Mouse (Mus musculus): ENCODE data around the gene Pip4k2b. TPM values are rescaled to one million over a fixed set of nuclear protein-coding genes. Genes with fewer than 3 reads are reported as not detected.
A peak's percentile ranks its signal among the peaks of the same experiment; 100 is the strongest.
"Not testable (repeated sequence)": the region's sequence is repeated elsewhere in the genome, so short reads cannot be mapped to it uniquely, and the experiment has no call there.

Gene Pip4k2b
- polyA plus RNA-seq (2015; fragmentation: Nextera tagmentation; extraction: Ambion mirVana): 4.0 and 4.2 TPM in 2 replicates

DNA sequence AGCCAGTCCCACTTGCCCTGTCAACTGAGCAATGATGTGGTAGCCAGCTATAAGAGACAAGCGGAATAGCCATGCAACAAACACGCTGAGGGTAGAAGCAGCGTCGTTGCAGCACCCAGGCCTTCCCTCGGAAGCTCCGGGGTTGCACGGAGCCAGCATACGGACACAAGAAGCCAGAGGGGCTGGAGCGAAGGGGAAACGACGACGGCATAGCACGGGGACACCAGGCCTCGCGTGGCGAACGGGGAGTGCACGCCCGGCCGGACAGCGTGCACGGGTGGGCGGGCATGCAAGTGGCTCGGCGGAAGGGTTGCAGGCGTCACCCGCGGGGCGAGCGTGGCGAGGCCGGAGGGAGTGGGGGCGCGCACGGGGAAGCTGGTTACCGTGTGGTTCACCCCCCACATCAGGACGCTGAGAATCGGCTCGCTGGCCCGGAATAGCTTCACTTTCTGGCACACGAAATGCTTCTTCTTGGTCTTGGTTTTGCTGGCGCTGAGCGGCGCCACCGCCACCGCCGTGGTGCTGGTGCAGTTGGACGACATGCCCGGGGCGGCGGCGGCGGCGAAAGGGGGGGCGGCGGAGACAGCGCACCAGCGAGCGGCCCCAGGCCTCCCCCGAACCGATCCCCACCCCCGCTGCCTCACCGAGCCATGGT, at the start of gene Pip4k2b:
Gene Pip4k2b, minus strand, starts transcription at position 642 of the 655 bp plus-strand sequence.
- Histone ChIP-seq H3K9me3 (no peaks in the 10 kb centered on the region), H3K27ac (replicated peaks) (peak within 1 kb of the TSS; percentile 99), H3K9ac (peak within 1 kb of the TSS; percentile 90), H3K27me3 (no peaks in the 10 kb centered on the region), H3K4me2 (peak within 1 kb of the TSS; percentile 77), H3K4me3 (peak within 1 kb of the TSS; percentile 69), H3K36me3 (peaks cover 32% of the 10 kb centered on the region), H3K4me1 (replicated peaks) (peaks cover 34% of the 10 kb centered on the region)
- 2% methylated on average over 59 of the region's 63 CpGs for WGBS
- ATAC-seq (ENCODE audit: low FRiP score, low read depth): peak; percentile 49

DNA sequence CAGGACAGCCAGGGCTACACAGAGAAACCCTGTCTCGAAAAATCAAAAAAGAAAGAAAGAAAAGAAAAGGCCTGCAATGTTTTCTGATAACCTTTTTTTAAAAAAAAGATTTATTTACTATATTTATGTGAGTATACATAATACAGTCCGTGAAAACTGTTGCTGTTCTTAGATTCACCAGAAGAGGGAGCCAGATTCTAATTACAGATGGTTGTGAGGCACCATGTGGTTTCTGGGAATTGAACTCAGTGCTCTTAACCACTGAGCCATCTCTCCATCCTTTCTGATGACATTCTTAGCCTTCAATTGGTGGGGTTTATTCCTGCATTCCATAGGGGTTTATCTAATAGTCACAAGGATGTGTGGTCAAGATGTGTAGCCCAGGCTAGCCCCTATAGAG, 48.7 kb upstream of the Pip4k2b start:
- WGBS: 8% methylated on average over 2 of the region's 2 CpGs
- H3K9ac ChIP-seq: no peak overlapping the region

GRCm38 (mm10) chr11:97790778-97791438, 46.4 kb upstream of the Pip4k2b start:
- not testable (repeated sequence) for H3K27me3 ChIP-seq; H3K4me2 ChIP-seq; H3K36me3 ChIP-seq; H3K9ac ChIP-seq; H3K4me3 ChIP-seq; ATAC-seq (ENCODE audit: low FRiP score, low read depth); H3K27ac ChIP-seq (replicated peaks); H3K4me1 ChIP-seq (replicated peaks); H3K9me3 ChIP-seq
- 86% methylated on average over 2 of the region's 2 CpGs for WGBS

More for the DNA sequence above, 48.7 kb upstream of the Pip4k2b start:
- H3K27ac ChIP-seq (replicated peaks): no peak overlapping the region
- H3K27me3 ChIP-seq: no peaks in the 10 kb centered on the region
- peaks cover under 1% of the 10 kb centered on the region for H3K4me1 ChIP-seq (replicated peaks)
- no peak overlapping the region for H3K4me3 ChIP-seq
- H3K4me2 ChIP-seq: no peak overlapping the region
- no peaks in the 10 kb centered on the region for H3K9me3 ChIP-seq
- ATAC-seq (ENCODE audit: low FRiP score, low read depth): no peak
- no peaks in the 10 kb centered on the region for H3K36me3 ChIP-seq

GRCm38 (mm10) chr11:97789727-97790126, 45.2 kb upstream of the Pip4k2b start:
- Histone ChIP-seq H3K27ac (replicated peaks) (no peak overlapping the region), H3K4me3 (no peak overlapping the region), H3K9me3 (no peaks in the 10 kb centered on the region), H3K36me3 (no peaks in the 10 kb centered on the region), H3K27me3 (no peaks in the 10 kb centered on the region), H3K9ac (no peak overlapping the region), H3K4me1 (replicated peaks) (no peaks in the 10 kb centered on the region), H3K4me2 (no peak overlapping the region)
- WGBS: 84% methylated on average over 5 of the region's 5 CpGs
- no peak for ATAC-seq (ENCODE audit: low FRiP score, low read depth)

- Histone ChIP-seq H3K4me2 (no peak overlapping the region), H3K4me1 (replicated peaks) (peaks cover 5% of the 10 kb centered on the region), H3K27ac (replicated peaks) (no peak overlapping the region), H3K9me3 (no peaks in the 10 kb centered on the region), H3K27me3 (no peaks in the 10 kb centered on the region), H3K36me3 (no peaks in the 10 kb centered on the region), H3K9ac (no peak overlapping the region), H3K4me3 (no peak overlapping the region)
- ATAC-seq (ENCODE audit: low FRiP score, low read depth): no peak
- WGBS: 95% methylated on average over 3 of the region's 3 CpGs
These were observed 43.5 kb upstream of the Pip4k2b start for GRCm38 (mm10) chr11:97787961-97788360.

- H3K9me3 ChIP-seq: no peaks in the 10 kb centered on the region
- H3K4me1 ChIP-seq (replicated peaks): peaks cover 28% of the 10 kb centered on the region
- peak overlapping the region; percentile 71 for H3K4me3 ChIP-seq
- no peak; the same call in none of the 2 replicates for ATAC-seq (ENCODE audit: low FRiP score, low read depth)
- peaks cover 31% of the 10 kb centered on the region for H3K36me3 ChIP-seq
- WGBS: under 1% methylated on average over 10 of the region's 10 CpGs
- peak overlapping the region; percentile 51 for H3K4me2 ChIP-seq
- peak overlapping the region; percentile 82 for H3K27ac ChIP-seq (replicated peaks)
- H3K27me3 ChIP-seq: no peaks in the 10 kb centered on the region
- peak overlapping the region; percentile 61 for H3K9ac ChIP-seq
These were observed 38.0 kb upstream of the Pip4k2b start for GRCm38 (mm10) chr11:97782564-97782895.

DNA sequence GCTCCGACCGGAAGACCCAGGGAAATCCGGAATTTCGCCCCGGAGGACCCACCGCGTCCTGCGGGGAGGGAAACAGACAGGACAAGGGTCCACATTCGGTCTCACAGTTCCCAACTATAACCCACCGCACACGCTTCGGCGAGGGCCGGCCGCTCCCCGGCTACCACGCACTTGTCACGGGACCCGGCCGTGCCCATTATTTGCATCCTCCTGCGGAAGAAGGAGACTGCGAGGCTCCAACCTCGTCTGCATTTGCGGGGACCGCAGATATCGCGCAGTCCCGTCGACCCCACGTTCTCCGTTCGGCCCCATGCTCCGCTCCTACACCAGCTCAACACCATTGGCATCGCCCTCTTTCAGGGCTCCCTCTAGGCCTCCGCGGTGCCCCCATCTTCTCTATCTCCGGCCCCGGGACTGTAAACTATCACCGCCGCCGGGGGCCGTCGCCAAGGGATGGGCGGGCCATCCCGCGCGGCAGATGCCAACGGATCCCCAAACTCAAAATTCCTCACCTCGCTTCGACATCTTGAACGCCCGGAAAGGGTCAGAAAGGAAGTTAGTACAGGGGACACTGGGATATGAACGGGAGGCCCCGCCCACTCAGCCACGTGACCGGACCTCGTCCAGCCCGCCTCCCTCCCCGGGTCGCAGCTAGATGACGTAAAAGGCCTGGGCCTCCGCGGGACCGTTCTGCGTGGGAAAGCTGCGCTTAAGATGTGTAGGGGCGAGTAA, 37.5 kb upstream of the Pip4k2b start, which contains the start of gene Rpl23:
Gene Rpl23, minus strand, starts transcription at position 606 of the 732 bp plus-strand sequence.
- Histone ChIP-seq H3K4me2 (peak within 1 kb of the TSS; percentile 66), H3K4me1 (replicated peaks) (peaks cover 28% of the 10 kb centered on the region), H3K9ac (peak within 1 kb of the TSS; percentile 92), H3K9me3 (no peaks in the 10 kb centered on the region), H3K4me3 (peak within 1 kb of the TSS; percentile 71), H3K36me3 (peaks cover 36% of the 10 kb centered on the region), H3K27ac (replicated peaks) (peak within 1 kb of the TSS; percentile 82), H3K27me3 (no peaks in the 10 kb centered on the region)
- ATAC-seq (ENCODE audit: low FRiP score, low read depth): peak; percentile 95
- WGBS: under 1% methylated on average over 67 of the region's 67 CpGs

- 1% methylated on average over 11 of the region's 11 CpGs for WGBS
These were observed 37.0 kb upstream of the Pip4k2b start for GRCm38 (mm10) chr11:97781478-97781831.

DNA sequence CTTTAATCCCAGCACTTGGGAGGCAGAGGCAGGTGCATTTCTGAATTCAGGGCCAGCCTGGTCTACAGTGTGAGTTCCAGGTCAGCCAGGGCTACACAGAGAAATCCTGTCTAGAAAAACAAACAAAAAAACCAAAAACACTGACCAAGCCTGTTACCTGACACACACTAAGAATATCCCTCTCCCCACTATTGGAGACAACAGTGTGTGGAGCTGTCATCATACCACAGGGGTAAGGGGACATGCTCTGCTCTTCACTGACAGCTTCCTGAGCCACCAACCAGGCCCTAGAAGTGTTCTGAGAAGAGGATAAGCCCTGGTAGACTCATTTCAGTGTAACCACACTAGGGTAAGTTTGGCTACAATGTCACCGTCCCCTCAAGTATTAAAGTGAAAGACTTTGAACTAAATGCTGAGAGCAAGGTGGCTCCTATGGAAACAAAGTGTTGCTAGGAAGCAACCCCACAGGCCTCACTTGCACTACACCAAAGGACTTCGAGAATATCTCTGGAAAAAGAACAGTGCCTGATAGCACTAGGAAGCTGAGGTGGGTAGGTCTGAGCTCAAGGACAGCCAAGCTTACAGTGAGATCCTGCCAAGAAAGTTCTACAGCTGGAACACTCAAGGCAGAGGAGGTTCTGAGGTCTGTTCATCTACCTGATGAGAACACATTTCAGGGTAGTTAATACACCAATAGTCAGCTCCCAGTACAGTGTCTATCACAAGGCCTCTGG, 35.6 kb upstream of the Pip4k2b start:
- Histone ChIP-seq H3K27me3 (no peaks in the 10 kb centered on the region), H3K9ac (peak overlapping the region; percentile 92; the same call in 1 of the 2 replicates), H3K36me3 (peaks cover 49% of the 10 kb centered on the region), H3K9me3 (no peaks in the 10 kb centered on the region), H3K4me2 (peak overlapping the region; percentile 66), H3K27ac (replicated peaks) (no peak overlapping the region), H3K4me1 (replicated peaks) (peaks cover 28% of the 10 kb centered on the region), H3K4me3 (peak overlapping the region; percentile 71)
- WGBS: 79% methylated on average over 2 of the region's 2 CpGs
- no peak for ATAC-seq (ENCODE audit: low FRiP score, low read depth)

More at GRCm38 (mm10) chr11:97781478-97781831, 37.0 kb upstream of the Pip4k2b start:
- Histone ChIP-seq H3K4me1 (replicated peaks) (peaks cover 28% of the 10 kb centered on the region), H3K36me3 (peaks cover 42% of the 10 kb centered on the region), H3K4me3 (peak overlapping the region; percentile 71), H3K4me2 (peak overlapping the region; percentile 66), H3K9me3 (no peaks in the 10 kb centered on the region), H3K27ac (replicated peaks) (peak overlapping the region; percentile 82), H3K9ac (peak overlapping the region; percentile 92), H3K27me3 (no peaks in the 10 kb centered on the region)
- ATAC-seq (ENCODE audit: low FRiP score, low read depth): no peak

DNA sequence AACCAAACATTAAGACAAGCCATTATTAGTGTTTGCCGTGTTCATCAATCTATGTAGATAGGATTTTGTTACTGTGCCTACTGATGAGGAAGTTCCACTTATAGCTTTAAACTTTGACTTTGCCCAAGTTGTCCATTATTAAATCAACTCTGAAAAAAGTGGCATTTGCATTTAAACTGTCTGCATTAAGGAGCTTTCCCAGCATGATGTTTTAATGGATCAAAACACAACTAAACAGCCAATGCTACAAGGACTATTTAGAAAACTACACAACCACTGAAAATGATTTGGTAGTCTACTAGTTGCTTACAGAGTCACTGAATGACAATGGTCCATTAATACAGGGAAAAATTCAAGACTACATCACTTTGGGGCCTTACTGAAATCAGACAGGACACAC, 34.4 kb upstream of the Pip4k2b start:
- Histone ChIP-seq H3K9me3 (no peaks in the 10 kb centered on the region), H3K27me3 (no peaks in the 10 kb centered on the region), H3K27ac (replicated peaks) (no peak overlapping the region), H3K4me1 (replicated peaks) (peaks cover 28% of the 10 kb centered on the region), H3K4me2 (no peak overlapping the region), H3K4me3 (no peak overlapping the region), H3K36me3 (peaks cover 49% of the 10 kb centered on the region), H3K9ac (no peak overlapping the region)
- WGBS: 93% methylated on average over 1 of the region's 1 CpGs
- ATAC-seq (ENCODE audit: low FRiP score, low read depth): no peak

- peak; percentile 17; the same call in 1 of the 2 replicates for ATAC-seq (ENCODE audit: low FRiP score, low read depth)
- no peak overlapping the region for H3K4me3 ChIP-seq
- no peak overlapping the region for H3K4me2 ChIP-seq
- H3K9ac ChIP-seq: no peak overlapping the region
- peaks cover 22% of the 10 kb centered on the region for H3K4me1 ChIP-seq (replicated peaks)
- H3K27me3 ChIP-seq: no peaks in the 10 kb centered on the region
- 45% methylated on average over 2 of the region's 2 CpGs for WGBS
- H3K27ac ChIP-seq (replicated peaks): no peak overlapping the region
- H3K36me3 ChIP-seq: peaks cover 49% of the 10 kb centered on the region
- H3K9me3 ChIP-seq: no peaks in the 10 kb centered on the region
These were observed 32.6 kb upstream of the Pip4k2b start for GRCm38 (mm10) chr11:97777129-97777529.
